18 mouse cellular contexts compared by ENCODE assay signal in genomic region chr5:24984157-24984556, GRCm38 (mm10).
A peak's percentile ranks its signal among the peaks of the same experiment; 100 is the strongest.
DNase-seq lines count a peak whose midpoint lies in the region; ATAC-seq and TF ChIP-seq lines count a peak whose summit lies in the region.
"Had no signal": no experiment of that assay in that cellular context is flagged by ENCODE, and none has a peak within 500 bp of the region (broad histone marks: within the 10 kb centered on the region; RNA-seq: fewer than 3 reads in every experiment).

No protein-coding gene starts in this region.

- no peak overlapping the region for H3K9ac ChIP-seq in heart, embryonic 11.5 days (ENCODE audit: low read depth, low read length)
- H3K9ac ChIP-seq in hindbrain, embryonic 15.5 days, result no peak overlapping the region
- H3K9ac ChIP-seq in midbrain, embryonic 15.5 days, result no peak overlapping the region
- H3K9ac ChIP-seq: embryonic facial prominence, embryonic 12.5 days; limb, embryonic 13.5 days; liver, embryonic 13.5 days; lung, embryonic 14.5 days; midbrain, embryonic 12.5 days had no signal

- DNase-seq in heart, adult 11 months, result no peak
- no peak for DNase-seq in hindbrain, embryonic 10.5 days (ENCODE audit: low spot score)
- DNase-seq in midbrain, embryonic 10.5 days (ENCODE audit: low spot score), result no peak
- no peak for DNase-seq in yolk sac, embryonic 10.5 days (ENCODE audit: low spot score)
- DNase-seq: adrenal gland, adult 8-10 months; layer of hippocampus, adult 9-11 months; right cerebral cortex, postnatal 25 days had no signal

- ATAC-seq in heart, embryonic 11.5 days (replicated peaks; ENCODE audit: insufficient number of reproducible peaks, low FRiP score, low TSS enrichment), result no peak
- no peak for ATAC-seq in hindbrain, embryonic 15.5 days (ENCODE audit: low FRiP score, low read depth)
- no peak for ATAC-seq in midbrain, embryonic 15.5 days (replicated peaks)
- ATAC-seq: Patski had no signal

- WGBS in heart, embryonic 11.5 days (ENCODE audit: insufficient replicate concordance), result 61% methylated on average over 1 of the region's 1 CpGs
- WGBS in hindbrain, embryonic 15.5 days, result 63% methylated on average over 1 of the region's 1 CpGs
- 79% methylated on average over 1 of the region's 1 CpGs for WGBS in hindbrain, embryonic 10.5 days
- 76% methylated on average over 1 of the region's 1 CpGs for WGBS in midbrain, embryonic 15.5 days
- WGBS in midbrain, embryonic 10.5 days, result 77% methylated on average over 1 of the region's 1 CpGs
- 56% methylated on average over 1 of the region's 1 CpGs for WGBS in olfactory bulb, adult 2 months

- no peak for TF ChIP-seq POLR2A in olfactory bulb, adult 2 months (IDR thresholded peaks at IDR 0.05; ENCODE audit: insufficient read depth, low read depth, low read length)

- H3K27me3 ChIP-seq in heart, embryonic 11.5 days (ENCODE audit: control insufficient read depth, insufficient read depth, low read length), result no peaks in the 10 kb centered on the region
- no peaks in the 10 kb centered on the region for H3K27me3 ChIP-seq in hindbrain, embryonic 15.5 days
- H3K27me3 ChIP-seq in hindbrain, embryonic 10.5 days (ENCODE audit: insufficient read depth, poor library complexity, severe bottlenecking), result no peaks in the 10 kb centered on the region
- no peaks in the 10 kb centered on the region for H3K27me3 ChIP-seq in midbrain, embryonic 15.5 days (replicated peaks)
- H3K27me3 ChIP-seq in midbrain, embryonic 10.5 days (ENCODE audit: low read depth, poor library complexity, severe bottlenecking), result no peaks in the 10 kb centered on the region
- H3K27me3 ChIP-seq: embryonic facial prominence, embryonic 12.5 days; limb, embryonic 13.5 days; midbrain, embryonic 12.5 days; Patski had no signal

- no peak overlapping the region for H3K4me2 ChIP-seq in heart, embryonic 11.5 days
- H3K4me2 ChIP-seq in hindbrain, embryonic 15.5 days, result no peak overlapping the region
- no peak overlapping the region for H3K4me2 ChIP-seq in midbrain, embryonic 15.5 days
- H3K4me2 ChIP-seq: embryonic facial prominence, embryonic 12.5 days; limb, embryonic 13.5 days; liver, embryonic 13.5 days; lung, embryonic 14.5 days; midbrain, embryonic 12.5 days had no signal

- peak overlapping the region; percentile 88 for H3K27ac ChIP-seq in heart, embryonic 11.5 days (ENCODE audit: low read depth, low read length)
- peak overlapping the region; percentile 88 for H3K27ac ChIP-seq in hindbrain, embryonic 15.5 days (replicated peaks)
- H3K27ac ChIP-seq in hindbrain, embryonic 10.5 days, result no peak overlapping the region
- H3K27ac ChIP-seq in midbrain, embryonic 15.5 days, result peak overlapping the region; percentile 91
- no peak overlapping the region for H3K27ac ChIP-seq in midbrain, embryonic 10.5 days (replicated peaks)
- H3K27ac ChIP-seq in olfactory bulb, adult 2 months (ENCODE audit: insufficient read depth, low read depth, low read length), result 0 out of 2 replicates have a peak overlapping the region, but pooled peaks have one; percentile 94
- H3K27ac ChIP-seq: embryonic facial prominence, embryonic 12.5 days; limb, embryonic 13.5 days; liver, embryonic 13.5 days; midbrain, embryonic 12.5 days had no signal

- no peak for TF ChIP-seq CTCF in olfactory bulb, adult 2 months (IDR thresholded peaks at IDR 0.05; ENCODE audit: insufficient read depth, low read depth, low read length)

- no peaks in the 10 kb centered on the region for H3K9me3 ChIP-seq in heart, embryonic 11.5 days (replicated peaks; ENCODE audit: control insufficient read depth, low read length)
- no peaks in the 10 kb centered on the region for H3K9me3 ChIP-seq in hindbrain, embryonic 15.5 days
- no peaks in the 10 kb centered on the region for H3K9me3 ChIP-seq in hindbrain, embryonic 10.5 days
- H3K9me3 ChIP-seq in midbrain, embryonic 15.5 days, result no peaks in the 10 kb centered on the region
- no peaks in the 10 kb centered on the region for H3K9me3 ChIP-seq in midbrain, embryonic 10.5 days (replicated peaks)
- H3K9me3 ChIP-seq: embryonic facial prominence, embryonic 12.5 days; limb, embryonic 13.5 days; liver, embryonic 13.5 days; midbrain, embryonic 12.5 days had no signal

- H3K4me1 ChIP-seq in heart, embryonic 11.5 days (ENCODE audit: control insufficient read depth, insufficient read depth, low read length), result peaks cover 69% of the 10 kb centered on the region
- peaks cover 28% of the 10 kb centered on the region for H3K4me1 ChIP-seq in hindbrain, embryonic 15.5 days (replicated peaks)
- H3K4me1 ChIP-seq in hindbrain, embryonic 10.5 days (replicated peaks), result peaks cover 61% of the 10 kb centered on the region
- H3K4me1 ChIP-seq in midbrain, embryonic 15.5 days, result peaks cover 37% of the 10 kb centered on the region
- H3K4me1 ChIP-seq in midbrain, embryonic 10.5 days, result peaks cover 30% of the 10 kb centered on the region
- H3K4me1 ChIP-seq in olfactory bulb, adult 2 months (ENCODE audit: control insufficient read depth, insufficient read depth, low read length), result peaks cover 40% of the 10 kb centered on the region

- no peaks in the 10 kb centered on the region for H3K36me3 ChIP-seq in heart, embryonic 11.5 days (ENCODE audit: control insufficient read depth, insufficient read depth, low read length)
- H3K36me3 ChIP-seq in hindbrain, embryonic 15.5 days, result no peaks in the 10 kb centered on the region
- H3K36me3 ChIP-seq in hindbrain, embryonic 10.5 days, result no peaks in the 10 kb centered on the region
- H3K36me3 ChIP-seq in midbrain, embryonic 15.5 days (replicated peaks), result no peaks in the 10 kb centered on the region
- H3K36me3 ChIP-seq in midbrain, embryonic 10.5 days, result no peaks in the 10 kb centered on the region
- H3K36me3 ChIP-seq: embryonic facial prominence, embryonic 12.5 days; limb, embryonic 13.5 days; liver, embryonic 13.5 days; midbrain, embryonic 12.5 days had no signal

- H3K4me3 ChIP-seq in heart, embryonic 11.5 days (ENCODE audit: low read depth, low read length), result no peak overlapping the region
- H3K4me3 ChIP-seq in hindbrain, embryonic 15.5 days, result no peak overlapping the region
- no peak overlapping the region for H3K4me3 ChIP-seq in hindbrain, embryonic 10.5 days
- no peak overlapping the region for H3K4me3 ChIP-seq in midbrain, embryonic 15.5 days
- no peak overlapping the region for H3K4me3 ChIP-seq in midbrain, embryonic 10.5 days
- no peak overlapping the region for H3K4me3 ChIP-seq in olfactory bulb, adult 2 months (ENCODE audit: insufficient read depth, low read depth, low read length)
- H3K4me3 ChIP-seq: embryonic facial prominence, embryonic 12.5 days; erythroblast, embryonic 14.5 days; limb, embryonic 13.5 days; liver, embryonic 13.5 days; midbrain, embryonic 12.5 days had no signal

Comparison
In these comparisons a context has a peak if more than half of its experiments do, and no peak if none do; other contexts are left out.
1. H3K27ac ChIP-seq: peak in heart, embryonic 11.5 days (single experiment), hindbrain, embryonic 15.5 days (single experiment), midbrain, embryonic 15.5 days (single experiment) and olfactory bulb, adult 2 months (single experiment); none in hindbrain, embryonic 10.5 days (single experiment) and midbrain, embryonic 10.5 days (single experiment).